Mouse (Mus musculus): ENCODE results near the gene D5Ertd579e.

Gene D5Ertd579e

GRCm38 (mm10) chr5:36720219-36720618, 24.4 kb upstream of the D5Ertd579e start:
- no peak for DNase-seq

- no peak for DNase-seq
Observed at GRCm38 (mm10) chr5:36719601-36720000, 23.8 kb upstream of the D5Ertd579e start.

DNA sequence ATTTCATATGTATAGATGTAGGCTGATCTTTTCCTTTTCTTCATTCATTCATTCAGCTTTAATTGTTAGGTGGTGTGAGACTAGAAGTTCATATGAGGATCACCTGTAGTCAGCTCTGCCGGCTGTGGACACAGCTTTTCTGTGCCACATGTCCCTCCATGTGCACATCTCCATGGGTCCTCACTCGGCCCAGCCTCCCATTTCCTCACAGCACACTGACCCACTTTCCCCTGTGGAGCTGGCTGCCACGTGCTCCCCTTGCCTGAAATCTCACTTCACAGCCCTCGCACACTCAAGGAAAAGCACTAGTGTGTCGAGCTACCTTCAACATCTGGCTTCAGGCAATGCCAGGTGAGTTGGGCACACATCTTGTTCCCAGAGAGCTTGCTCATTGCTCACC, 23.3 kb upstream of the D5Ertd579e start:
- DNase-seq: peak in 1 of 2 experiments; percentile 39

GRCm38 (mm10) chr5:36717889-36718288, 22.1 kb upstream of the D5Ertd579e start:
- peak; percentile 66 to 72 for DNase-seq

DNA sequence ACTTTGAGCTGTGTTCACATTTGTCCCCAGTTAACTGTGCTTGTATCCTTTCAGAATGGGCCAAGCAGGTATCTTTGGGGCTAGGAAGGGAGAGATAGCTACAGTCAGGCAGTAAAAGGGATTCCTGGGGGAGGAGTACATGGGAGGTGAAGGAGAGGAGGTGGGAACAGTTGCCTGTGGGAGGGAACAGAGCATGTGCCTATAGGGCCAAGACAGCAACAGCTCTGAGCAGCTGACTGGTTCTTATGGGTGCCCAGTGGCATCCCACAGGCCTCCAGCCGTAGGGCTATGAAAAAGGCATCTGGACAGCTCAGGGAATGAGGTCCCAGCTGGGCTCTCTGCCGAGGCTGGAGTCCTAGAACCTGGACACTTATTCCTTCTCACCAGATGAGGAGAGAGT, 21.0 kb upstream of the D5Ertd579e start:
- DNase-seq: no peak

DNA sequence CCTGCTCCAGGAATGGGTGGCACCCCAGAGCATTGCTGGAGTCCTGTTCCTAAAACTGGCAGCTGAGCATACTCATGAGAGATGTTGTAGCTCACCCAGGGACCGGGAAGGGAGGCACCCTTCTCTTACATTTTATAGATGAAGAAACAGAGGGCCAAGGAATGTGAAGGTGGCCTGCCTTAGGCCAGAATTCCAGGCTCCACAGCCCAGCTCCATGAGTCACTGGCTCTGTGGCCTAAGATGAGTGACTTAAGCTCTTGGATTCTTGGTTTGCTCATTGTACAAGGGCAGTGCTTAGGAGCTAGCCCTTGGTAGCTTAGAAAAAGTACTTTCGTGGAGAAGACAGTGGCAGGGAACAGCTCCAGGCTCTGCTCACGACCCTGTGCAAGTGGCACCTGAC, 19.0 kb upstream of the D5Ertd579e start:
- DNase-seq: no peak

GRCm38 (mm10) chr5:36713693-36714092, 17.9 kb upstream of the D5Ertd579e start:
- no peak for DNase-seq

DNA sequence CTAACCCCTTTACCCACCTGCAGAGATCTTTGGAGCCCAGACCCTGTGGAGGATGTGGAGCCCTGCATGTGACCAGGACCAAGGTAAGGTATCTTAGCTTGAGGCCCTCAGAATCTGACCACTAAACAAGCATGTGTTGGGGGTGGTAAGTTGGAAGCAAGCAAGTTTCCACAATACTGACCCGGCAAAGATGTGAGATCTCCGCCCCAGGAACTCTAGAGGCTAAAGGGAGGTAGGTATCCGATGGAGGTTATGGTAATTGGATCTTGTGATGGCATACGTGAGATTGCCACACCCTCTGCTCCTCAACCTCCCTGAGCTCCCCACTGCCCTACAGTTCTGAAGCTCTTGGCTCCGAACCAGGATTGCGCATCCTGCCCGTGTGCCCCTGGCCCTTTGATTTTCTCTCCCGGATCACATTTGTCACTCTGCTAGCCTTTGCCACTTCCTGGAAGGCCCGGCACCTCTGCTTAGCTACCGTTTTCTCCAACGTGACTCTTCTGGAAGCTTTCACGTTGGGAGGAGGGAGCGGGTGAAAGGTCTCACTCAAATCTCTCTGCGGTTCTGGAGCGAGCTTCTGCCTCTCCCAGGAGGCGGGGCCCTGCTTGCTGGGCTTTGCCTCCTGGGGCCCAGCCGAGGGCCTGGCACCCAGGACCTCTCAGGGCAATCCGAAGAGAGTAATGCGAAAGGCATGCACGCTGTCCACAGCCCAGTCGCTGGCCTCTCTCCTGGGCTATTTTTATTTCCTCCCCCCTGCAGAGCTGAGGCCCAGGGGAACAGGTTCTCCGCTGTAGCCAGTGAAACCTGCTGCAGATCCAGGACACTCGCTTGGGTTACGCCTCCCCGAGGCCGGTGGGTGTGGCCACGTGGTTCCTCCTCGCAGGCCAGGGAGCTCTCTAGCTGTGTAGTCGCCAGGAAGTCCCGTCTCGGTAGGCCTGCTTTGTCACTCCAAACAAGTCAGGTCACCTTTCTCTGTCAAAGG, 17.0 kb upstream of the D5Ertd579e start:
- DNase-seq: peak; percentile 64 to 71

DNA sequence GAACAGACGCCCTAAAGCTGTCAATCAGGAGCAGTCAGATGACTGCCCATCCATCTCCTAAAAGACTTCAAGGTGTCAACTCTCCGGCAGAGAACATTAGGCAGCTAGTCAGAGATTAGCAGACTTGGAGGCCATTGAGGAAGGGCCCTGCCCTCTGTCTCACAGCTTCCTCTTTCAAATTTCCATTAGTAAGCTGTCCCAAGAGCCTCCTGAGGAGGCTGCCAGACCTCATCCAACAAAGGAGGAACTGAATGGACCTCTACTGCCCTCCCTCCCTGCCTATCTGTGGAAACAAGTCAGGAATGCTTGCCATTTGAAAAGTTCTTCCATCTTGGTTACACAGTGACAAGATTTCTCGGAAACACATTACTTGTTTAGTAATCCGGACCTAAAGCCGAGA, 16.0 kb upstream of the D5Ertd579e start:
- DNase-seq: no peak

DNA sequence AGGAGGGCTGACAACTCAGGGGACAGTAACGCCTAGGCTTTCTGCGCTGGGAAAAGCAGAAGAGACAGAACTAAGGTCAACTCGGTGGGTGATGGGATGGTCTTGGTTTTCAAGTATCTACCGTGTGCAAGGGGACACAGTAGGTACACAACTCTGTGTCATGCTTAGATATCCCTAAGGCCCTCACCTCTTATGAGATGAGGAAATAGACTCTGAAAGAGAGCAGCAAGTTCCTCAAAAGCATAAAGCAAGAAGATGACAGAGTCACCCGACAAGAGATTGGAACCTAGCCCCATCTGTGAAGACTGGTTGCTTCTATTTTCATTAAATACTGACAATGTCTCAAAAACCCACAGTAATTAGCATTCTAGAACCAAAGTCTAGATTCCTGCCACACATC, 10.0 kb upstream of the D5Ertd579e start:
- no peak for DNase-seq

DNA sequence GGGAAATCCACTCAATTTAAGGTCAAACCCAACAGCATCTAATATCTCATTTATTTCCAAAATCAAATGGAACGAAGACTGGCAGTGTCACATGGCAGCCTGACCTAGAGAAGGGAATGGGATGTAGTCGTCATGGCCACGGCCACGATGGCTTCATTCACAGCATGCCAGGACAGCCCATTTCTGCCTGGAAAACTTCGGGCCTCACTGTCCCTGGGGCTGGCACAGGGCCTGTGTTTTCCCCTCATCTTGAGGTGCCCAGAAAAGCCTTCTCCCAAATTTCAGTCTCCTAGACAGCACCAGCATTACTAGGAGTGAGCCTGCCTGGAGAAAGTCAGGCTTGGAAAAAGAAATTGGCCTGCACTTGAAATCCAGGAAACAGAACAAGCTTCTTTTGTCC, 9.6 kb upstream of the D5Ertd579e start:
- no peak for DNase-seq

- DNase-seq: no peak
Observed at GRCm38 (mm10) chr5:36704684-36705083, 8.9 kb upstream of the D5Ertd579e start.

DNA sequence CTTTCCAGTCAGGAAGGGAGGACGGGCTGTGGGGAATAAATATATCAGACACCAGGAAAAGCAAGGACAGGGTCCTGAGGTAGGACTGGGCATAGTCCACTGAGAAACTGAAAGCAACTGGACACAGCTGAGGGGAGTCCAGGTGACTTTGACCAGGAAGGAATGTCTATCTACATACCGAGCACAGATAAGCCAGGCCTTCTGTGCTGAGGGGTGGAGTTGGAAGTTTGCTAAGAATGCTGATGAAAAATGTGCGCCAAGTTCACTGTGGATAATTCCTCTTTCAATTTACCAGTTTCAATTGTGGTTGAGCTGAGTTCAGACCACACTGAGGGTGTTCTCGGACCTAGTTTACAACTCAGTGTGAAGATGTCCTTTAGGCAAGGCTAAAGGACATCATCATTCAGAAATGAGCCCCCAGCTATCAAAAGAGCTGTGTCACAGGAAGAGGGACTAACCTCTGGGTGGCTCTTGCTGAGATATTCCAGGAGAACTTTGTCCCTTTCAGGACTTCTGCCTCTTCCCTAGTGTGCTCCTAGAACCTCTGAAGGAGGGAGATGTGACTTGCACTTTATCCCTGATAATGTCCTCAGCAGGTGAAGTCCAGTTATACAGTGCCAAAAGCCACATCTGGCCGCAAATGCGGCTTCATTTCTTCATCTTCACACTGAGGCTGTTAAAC, 5.3 kb upstream of the D5Ertd579e start:
- DNase-seq: no peak

GRCm38 (mm10) chr5:36698689-36699088, 2.9 kb upstream of the D5Ertd579e start:
- no peak for DNase-seq

GRCm38 (mm10) chr5:36698067-36698670, 2.3 kb upstream of the D5Ertd579e start:
- no peak for DNase-seq

- peak; percentile 20 to 43 for DNase-seq
Observed at GRCm38 (mm10) chr5:36696504-36697300, 878 bp upstream of the D5Ertd579e start.

GRCm38 (mm10) chr5:36695005-36695404, 819 bp downstream of the D5Ertd579e start:
- no peak for DNase-seq

- no peak for DNase-seq
Observed at GRCm38 (mm10) chr5:36693651-36694050, 2.2 kb downstream of the D5Ertd579e start.

DNA sequence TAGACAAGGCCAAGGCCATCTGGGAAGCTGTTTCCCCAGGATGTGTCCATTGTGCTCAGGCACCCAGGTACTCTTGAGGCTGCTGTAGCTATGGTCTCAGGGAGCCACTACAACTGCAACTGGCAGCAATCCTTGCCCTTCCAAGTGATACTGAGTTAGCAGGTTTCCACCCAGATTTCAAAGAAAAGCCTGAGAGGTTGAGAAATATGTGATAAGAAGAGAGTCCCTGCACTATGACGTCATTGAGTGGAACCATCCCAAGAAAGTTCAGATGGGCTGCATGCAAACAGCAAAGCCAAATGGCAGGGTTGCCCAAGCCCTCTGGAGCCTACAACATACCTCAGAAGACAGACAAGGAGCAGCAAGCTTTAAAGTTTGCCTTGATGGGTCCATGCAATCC, 4.4 kb downstream of the D5Ertd579e start:
- no peak for DNase-seq

DNA sequence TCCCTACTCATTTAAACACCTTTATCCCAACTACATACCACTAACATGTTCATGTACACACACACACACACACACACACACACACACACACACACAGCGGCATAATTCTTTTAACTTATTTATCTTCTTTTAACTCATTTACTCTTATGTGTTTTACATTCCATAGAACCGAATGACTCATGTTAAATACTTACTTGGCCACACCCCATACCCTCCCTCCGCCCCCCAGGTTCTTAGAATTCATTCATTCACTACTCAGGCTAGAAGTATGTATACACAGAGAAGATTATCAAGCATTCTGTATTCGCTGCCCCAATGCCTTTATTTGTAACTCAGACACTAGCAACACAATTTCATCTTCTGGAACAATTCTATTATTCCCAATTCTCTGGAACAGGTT, 10.7 kb downstream of the D5Ertd579e start:
- no peak for DNase-seq

GRCm38 (mm10) chr5:36683586-36683985, 12.2 kb downstream of the D5Ertd579e start:
- DNase-seq: no peak

GRCm38 (mm10) chr5:36681219-36681618, 14.6 kb downstream of the D5Ertd579e start:
- DNase-seq: no peak
